Mouse (Mus musculus): Measurements from ENCODE around the gene Slc9b1.

- TF ChIP-seq CTCF (IDR thresholded peaks at IDR 0.05; ENCODE audit: extremely low read depth, insufficient read depth, insufficient read length, insufficient replicate concordance) = no peak
- TF ChIP-seq POLR2A (IDR thresholded peaks at IDR 0.05; ENCODE audit: low read depth, low read length) = no peak; the same call in none of the 2 replicates
Measured at GRCm38 (mm10) chr3:135440221-135440620, 92.4 kb downstream of the Slc9b1 start.
